Mouse (Mus musculus) midbrain, embryonic 14.5 days (tissue): ENCODE measurements around the gene Crisp4. TPM values are rescaled to one million over a fixed set of nuclear protein-coding genes. Genes with fewer than 3 reads are reported as not detected.
A peak's percentile ranks its signal among the peaks of the same experiment; 100 is the strongest.

ENCODE experiments used
- ATAC-seq: fragments of 200-750 bp; cut with Nextera tagmentation; 2 replicates; pipeline ENCODE4 v1.8.0; 2017; ENCODE audit warnings: moderate number of reproducible peaks, moderate library complexity; ENCODE audit not compliant: low FRiP score, low TSS enrichment
- DNase-seq: peaks from one replicate; pipeline ENCODE4 v3.0.0-alpha.2; 2015
- H3K27ac ChIP-seq: fragments of 300-500 bp; sonication (generic); replicated peaks from 2 replicates; pipeline ENCODE4 v1.5.1; 2014; ENCODE audit warnings: mild to moderate bottlenecking, low read depth, low read length, moderate library complexity
- H3K27me3 ChIP-seq: fragments of 300-500 bp; sonication (generic); 2 replicates; pipeline ENCODE4 v1.6.1; 2014; ENCODE audit warnings: low read length, control low read depth, mixed read lengths; ENCODE audit not compliant: control insufficient read depth, insufficient read depth
- H3K36me3 ChIP-seq: fragments of 300-500 bp; sonication (generic); 2 replicates; pipeline ENCODE4 v1.6.1; 2014; ENCODE audit warnings: low read length, control low read depth; ENCODE audit not compliant: control insufficient read depth, insufficient read depth
- H3K4me1 ChIP-seq: fragments of 300-500 bp; sonication (generic); 2 replicates; pipeline ENCODE4 v1.6.1; 2014; ENCODE audit warnings: mild to moderate bottlenecking, antibody characterized with exemption, low read length, control low read depth; ENCODE audit not compliant: control insufficient read depth, insufficient read depth
- H3K4me2 ChIP-seq: fragments of 300-500 bp; sonication (generic); 2 replicates; pipeline ENCODE4 v1.6.1; 2014; ENCODE audit warnings: mild to moderate bottlenecking, low read length, moderate library complexity
- H3K4me3 ChIP-seq: fragments of 300-500 bp; sonication (generic); replicated peaks from 2 replicates; pipeline ENCODE4 v1.5.1; 2014; ENCODE audit warnings: low read depth, low read length
- H3K9ac ChIP-seq: fragments of 300-500 bp; sonication (generic); replicated peaks from 2 replicates; pipeline ENCODE4 v1.6.1; 2014; ENCODE audit warnings: mild to moderate bottlenecking, low read length, moderate library complexity
- H3K9me3 ChIP-seq: fragments of 300-500 bp; sonication (generic); 2 replicates; pipeline ENCODE4 v1.6.1; 2016; ENCODE audit warnings: low read length, control low read depth, mixed read lengths; ENCODE audit not compliant: control insufficient read depth
- WGBS: fragments of 180-500 bp; shearing (Covaris S2); extraction: QIAGEN DNeasy Blood & Tissue Kit; methylation state at CpG from one replicate; pipeline ENCODE4 v1.1.7; 2014; 5-methylcytosine and 5-hydroxymethylcytosine counted together
- polyA plus RNA-seq: library from polyadenylated mRNA; unstranded; fragments of >200 nt; fragmentation: Nextera tagmentation; extraction: Ambion mirVana; gene quantifications from 2 replicates; pipeline ENCODE4 v1.2.1, GENCODE M21; 2014

Crisp4 gene
- not detected in 2 replicates for polyA plus RNA-seq

DNA sequence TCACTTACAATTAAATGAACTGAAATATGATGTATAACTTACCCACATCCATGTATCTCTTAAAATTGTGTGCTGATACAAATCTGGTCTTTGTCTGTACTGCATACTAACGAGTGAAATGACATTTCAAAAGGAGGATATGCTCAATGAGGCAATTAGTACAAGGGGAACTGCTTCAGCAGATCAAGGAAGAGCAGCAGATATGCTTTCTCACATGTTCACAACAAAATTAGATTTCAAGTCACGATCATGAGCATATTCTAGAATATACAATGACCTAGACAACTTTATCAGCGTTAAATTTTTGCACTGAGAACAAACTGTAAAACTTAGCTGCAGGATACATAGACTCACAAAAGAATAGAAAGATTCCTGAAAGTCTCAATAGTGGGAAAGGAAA, at the start of gene Crisp4:
Crisp4 (minus strand) TSS at position 101 of the 400 bp plus-strand sequence.
- Histone ChIP-seq H3K36me3 (no peaks in the 10 kb centered on the region), H3K4me3 (no peak within 1 kb of the TSS), H3K9ac (no peak within 1 kb of the TSS), H3K9me3 (no peaks in the 10 kb centered on the region), H3K4me1 (no peaks in the 10 kb centered on the region), H3K27me3 (no peaks in the 10 kb centered on the region), H3K27ac (no peak within 1 kb of the TSS), H3K4me2 (no peak within 1 kb of the TSS)
- 71% methylated on average over 3 of the region's 3 CpGs for WGBS
- no peak for ATAC-seq
- peak; percentile 8 for DNase-seq

DNA sequence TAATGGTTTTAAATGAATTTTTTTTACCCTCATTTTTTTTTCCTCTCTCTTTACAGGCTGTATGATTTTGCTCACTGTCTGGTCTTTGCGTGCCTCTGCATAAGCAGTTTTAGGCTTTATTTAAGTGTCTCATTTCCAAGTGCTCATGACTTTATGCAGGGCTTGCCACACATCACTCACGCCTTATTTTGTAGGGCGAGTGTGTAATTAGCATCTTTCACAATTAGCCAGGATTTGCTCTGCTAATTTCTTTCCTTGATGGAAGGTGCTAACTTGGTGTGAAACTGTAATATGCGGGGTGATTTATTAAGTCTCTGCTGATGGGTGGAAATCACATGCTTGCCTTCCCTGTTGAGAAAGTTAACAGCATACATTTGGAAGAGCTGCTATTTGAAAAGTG, 46.0 kb upstream of the Crisp4 start:
- Histone ChIP-seq H3K4me1 (0 out of 2 replicates have a peak, but pooled peaks cover 3% of the 10 kb centered on the region), H3K36me3 (no peaks in the 10 kb centered on the region), H3K27me3 (no peaks in the 10 kb centered on the region), H3K4me2 (no peak overlapping the region), H3K9me3 (no peaks in the 10 kb centered on the region), H3K4me3 (no peak overlapping the region), H3K9ac (no peak overlapping the region), H3K27ac (no peak overlapping the region)
- ATAC-seq (no peak), DNase-seq (peak; percentile 5)
- WGBS, result 50% methylated on average over 4 of the region's 4 CpGs

DNA sequence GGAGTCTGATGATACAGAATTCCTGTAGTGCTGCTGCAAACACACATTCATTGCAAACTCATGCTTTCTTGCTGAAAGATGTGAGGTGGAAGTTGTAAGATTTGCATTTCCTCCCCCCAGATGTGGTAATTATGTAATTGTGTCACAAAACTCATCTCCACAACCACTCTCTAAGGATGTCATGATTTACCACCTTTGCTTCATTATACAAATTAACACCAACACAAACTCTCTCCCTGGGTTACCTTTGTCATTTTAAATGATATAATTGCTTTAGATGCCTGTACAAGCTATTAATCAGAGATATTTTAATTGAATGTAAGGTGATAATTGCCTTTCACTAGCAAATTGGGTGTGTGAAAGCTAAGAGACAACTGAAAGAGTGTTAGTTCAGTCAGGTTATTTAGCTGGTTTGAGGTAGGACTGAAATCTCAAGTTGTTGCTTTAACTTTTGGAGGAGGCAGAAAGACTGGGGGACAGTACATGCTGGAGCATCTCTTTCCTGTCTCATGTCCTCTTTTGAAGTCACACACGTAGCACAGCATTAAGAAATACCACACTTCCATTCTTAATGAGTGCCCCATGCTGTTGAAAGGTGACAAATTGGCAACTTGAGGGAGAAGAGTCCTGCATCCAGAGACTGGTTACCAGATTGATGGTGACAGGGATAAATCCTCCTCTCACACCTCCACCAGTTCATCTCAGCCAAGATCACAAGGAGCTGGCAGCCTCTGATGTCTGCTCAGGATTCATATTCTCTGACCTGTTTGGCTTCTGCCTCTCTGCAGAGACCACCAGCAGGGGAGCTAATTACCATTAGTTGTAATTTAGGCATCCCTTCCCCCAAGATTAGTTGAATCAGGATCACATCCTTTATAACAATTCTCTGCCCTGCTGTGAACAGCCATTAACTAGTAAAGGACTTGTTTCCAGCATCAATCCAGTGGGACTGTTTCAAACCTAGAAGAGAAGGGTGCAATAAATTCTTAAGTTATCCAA, 45.3 kb upstream of the Crisp4 start:
- Histone ChIP-seq H3K36me3 (no peaks in the 10 kb centered on the region), H3K4me1 (0 out of 2 replicates have a peak, but pooled peaks cover 3% of the 10 kb centered on the region), H3K9me3 (no peaks in the 10 kb centered on the region), H3K4me2 (no peak overlapping the region), H3K27me3 (no peaks in the 10 kb centered on the region), H3K27ac (0 out of 2 replicates have a peak overlapping the region, but pooled peaks have one; percentile 41), H3K9ac (no peak overlapping the region), H3K4me3 (no peak overlapping the region)
- ATAC-seq (peak; percentile 49), DNase-seq (peak; percentile 36)
- WGBS, result 15% methylated on average over 1 of the region's 1 CpGs

DNA sequence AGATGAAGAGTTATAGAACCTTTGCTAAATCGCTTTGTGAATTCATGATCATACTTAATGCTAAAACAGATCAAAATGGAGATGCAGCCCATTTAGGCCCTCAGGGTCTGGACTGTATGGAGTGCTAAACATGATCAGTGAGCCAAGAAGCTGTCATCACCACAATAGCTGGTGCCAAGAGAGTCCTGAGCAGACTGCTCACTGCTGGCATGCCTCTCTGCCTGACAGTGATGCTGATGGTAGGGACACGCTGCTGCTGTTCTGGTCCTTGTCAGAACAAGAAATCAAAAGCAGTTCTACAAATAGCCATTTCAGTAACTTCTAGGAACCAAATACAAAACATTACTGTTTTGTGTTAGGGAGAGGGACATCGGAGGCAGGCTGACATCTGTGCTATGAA, 35.5 kb upstream of the Crisp4 start:
- ATAC-seq, result peak; percentile 43; the same call in 1 of the 2 replicates
- Histone ChIP-seq H3K9me3 (no peaks in the 10 kb centered on the region), H3K27ac (no peak overlapping the region), H3K9ac (no peak overlapping the region), H3K36me3 (no peaks in the 10 kb centered on the region), H3K4me2 (no peak overlapping the region), H3K4me3 (no peak overlapping the region), H3K27me3 (no peaks in the 10 kb centered on the region), H3K4me1 (no peaks in the 10 kb centered on the region)
- 72% methylated on average over 3 of the region's 3 CpGs for WGBS
- peak; percentile 40 for DNase-seq

DNA sequence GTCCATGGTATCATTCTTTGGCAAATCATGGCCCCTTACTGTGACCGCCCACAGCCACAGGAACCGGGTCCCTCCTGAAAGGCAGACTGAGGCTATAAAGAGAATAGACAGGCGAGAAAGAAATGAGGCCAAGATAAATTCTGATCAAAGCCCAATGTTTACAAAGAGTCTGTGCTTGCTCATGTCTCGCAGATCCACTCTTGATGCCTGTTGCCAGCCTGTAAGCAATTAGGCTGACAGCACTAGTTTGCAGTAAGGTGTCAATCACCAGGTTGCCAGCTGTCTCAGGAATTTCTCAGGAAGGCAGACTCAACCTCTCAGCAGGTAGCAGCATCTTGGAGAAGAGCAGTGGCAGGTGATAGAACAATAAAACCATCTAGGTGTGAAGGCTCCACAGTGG, 24.9 kb upstream of the Crisp4 start:
- WGBS, result 84% methylated on average over 4 of the region's 4 CpGs
- no peak overlapping the region for H3K9ac ChIP-seq
- H3K36me3 ChIP-seq, result no peaks in the 10 kb centered on the region
- no peak overlapping the region for H3K4me2 ChIP-seq
- ATAC-seq, result no peak
- H3K4me1 ChIP-seq, result no peaks in the 10 kb centered on the region
- no peaks in the 10 kb centered on the region for H3K9me3 ChIP-seq
- H3K27me3 ChIP-seq, result no peaks in the 10 kb centered on the region
- no peak overlapping the region for H3K4me3 ChIP-seq
- H3K27ac ChIP-seq, result no peak overlapping the region
- no peak for DNase-seq

DNA sequence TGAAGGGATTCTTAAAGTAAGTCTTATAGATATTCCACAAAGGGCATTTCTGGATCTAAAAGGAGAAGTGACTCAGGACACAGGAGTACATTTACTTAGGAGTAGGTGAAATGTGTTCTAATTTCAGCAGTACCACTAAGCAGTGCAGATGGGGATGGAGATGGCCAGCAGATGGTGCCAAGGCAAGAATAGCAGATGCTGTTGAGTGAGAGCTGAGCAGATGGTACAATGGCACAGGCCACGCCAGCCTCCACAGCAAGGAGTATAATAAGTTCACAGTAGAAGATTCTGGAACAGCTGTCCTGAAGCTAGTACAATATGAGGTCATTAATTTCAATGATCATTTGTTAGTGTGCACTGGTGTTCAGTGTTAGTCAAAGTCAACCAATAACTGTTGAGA, 22.6 kb upstream of the Crisp4 start:
- WGBS, result 68% methylated on average over 1 of the region's 1 CpGs
- H3K27ac ChIP-seq, result no peak overlapping the region
- H3K4me3 ChIP-seq, result no peak overlapping the region
- H3K9ac ChIP-seq, result no peak overlapping the region
- H3K36me3 ChIP-seq, result no peaks in the 10 kb centered on the region
- DNase-seq (no peak), ATAC-seq (no peak)
- H3K27me3 ChIP-seq, result no peaks in the 10 kb centered on the region
- no peaks in the 10 kb centered on the region for H3K9me3 ChIP-seq
- no peaks in the 10 kb centered on the region for H3K4me1 ChIP-seq
- H3K4me2 ChIP-seq, result no peak overlapping the region

DNA sequence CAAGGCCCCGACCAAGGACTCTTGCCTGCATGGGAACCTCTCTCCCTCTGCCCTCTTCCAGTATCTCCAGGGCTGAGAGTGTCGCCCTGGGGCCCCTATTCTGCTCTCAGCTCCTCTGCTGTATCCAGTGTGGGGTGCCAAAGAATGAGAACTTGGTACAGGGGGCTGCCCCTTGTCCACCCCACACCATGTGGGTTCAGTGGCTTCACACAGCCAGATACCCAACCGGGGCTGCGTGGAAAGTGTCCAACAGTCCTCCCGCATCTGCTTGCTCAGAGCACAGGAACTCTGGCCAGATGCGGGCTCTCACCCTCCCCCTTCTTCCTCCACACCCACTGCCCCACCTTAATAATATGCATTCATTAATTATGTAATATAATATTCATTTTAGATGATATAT, 13.4 kb upstream of the Crisp4 start:
- H3K27ac ChIP-seq, result no peak overlapping the region
- no peaks in the 10 kb centered on the region for H3K9me3 ChIP-seq
- no peak overlapping the region for H3K4me2 ChIP-seq
- DNase-seq, result no peak
- H3K9ac ChIP-seq, result no peak overlapping the region
- ATAC-seq, result peak; percentile 55
- H3K4me1 ChIP-seq, result no peaks in the 10 kb centered on the region
- H3K27me3 ChIP-seq, result no peaks in the 10 kb centered on the region
- H3K36me3 ChIP-seq, result no peaks in the 10 kb centered on the region
- H3K4me3 ChIP-seq, result no peak overlapping the region
- 88% methylated on average over 6 of the region's 6 CpGs for WGBS

DNA sequence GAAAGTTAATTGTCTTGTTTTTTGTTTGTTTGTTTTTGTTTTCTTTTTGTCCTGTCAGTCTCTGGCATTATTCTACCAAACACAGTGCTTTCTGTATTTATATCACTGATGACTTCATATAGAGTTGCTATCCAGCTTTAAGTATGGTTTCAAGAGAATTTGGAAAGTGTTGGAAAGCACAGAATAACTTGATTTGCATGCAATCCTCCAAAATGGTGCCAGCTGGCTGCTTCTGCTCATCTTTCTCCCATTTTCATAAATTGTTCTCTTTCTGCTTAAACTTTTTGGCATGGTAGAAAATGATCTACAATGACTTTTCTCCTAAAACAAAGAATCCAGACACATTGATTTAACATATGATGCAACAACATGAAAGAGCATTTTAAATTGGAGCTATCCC, 2.5 kb upstream of the Crisp4 start:
- H3K36me3 ChIP-seq, result no peaks in the 10 kb centered on the region
- no peak for ATAC-seq
- no peak for DNase-seq
- H3K9me3 ChIP-seq, result no peaks in the 10 kb centered on the region
- no peaks in the 10 kb centered on the region for H3K27me3 ChIP-seq
- no peak overlapping the region for H3K9ac ChIP-seq
- H3K4me2 ChIP-seq, result no peak overlapping the region
- no peak overlapping the region for H3K4me3 ChIP-seq
- no peaks in the 10 kb centered on the region for H3K4me1 ChIP-seq
- H3K27ac ChIP-seq, result no peak overlapping the region

DNA sequence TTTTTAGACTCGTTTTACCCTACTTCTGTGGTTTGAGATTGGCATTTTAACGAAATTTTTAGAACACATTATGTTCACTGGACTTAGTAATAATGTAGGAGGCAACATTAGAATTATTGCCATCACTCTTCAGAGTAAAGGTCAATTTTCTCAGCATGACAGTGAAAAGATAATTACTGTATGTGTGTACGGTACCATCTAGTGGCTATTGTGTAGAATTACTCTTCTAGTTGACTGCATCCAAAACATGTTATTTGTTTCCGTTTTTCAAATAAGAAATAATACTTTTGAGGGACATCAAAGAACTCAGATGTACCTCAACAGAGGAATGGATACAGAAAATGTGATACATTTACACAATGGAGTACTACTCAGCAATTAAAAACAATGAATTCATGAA, 14.0 kb downstream of the Crisp4 start:
- DNase-seq, result peak; percentile 18
- no peak overlapping the region for H3K9ac ChIP-seq

More for the DNA sequence above, 14.0 kb downstream of the Crisp4 start:
- Histone ChIP-seq H3K4me1 (no peaks in the 10 kb centered on the region), H3K4me3 (no peak overlapping the region), H3K36me3 (no peaks in the 10 kb centered on the region), H3K27ac (no peak overlapping the region), H3K9me3 (no peaks in the 10 kb centered on the region), H3K4me2 (no peak overlapping the region), H3K27me3 (no peaks in the 10 kb centered on the region)
- no peak for ATAC-seq
- 61% methylated on average over 4 of the region's 4 CpGs for WGBS
